Mouse (Mus musculus): ENCODE results near the gene Gm34653. TPM values are rescaled to one million over a fixed set of nuclear protein-coding genes. Genes with fewer than 3 reads are reported as not detected.

The Gm34653 gene
- not detected for polyA plus RNA-seq (2014; fragmentation: Illumina TruSeq; extraction: RNeasy Lipid Tissue Mini Kit (QIAGEN cat#74804); ENCODE audit: low read depth, low replicate concordance)

GRCm38 (mm10) chr2:34832766-34833457 lies at the start of gene Gm34653:
TSS of gene Gm34653 (plus strand) at chr2:34833007.

GRCm38 (mm10) chr2:34799357-34800256 lies 33.2 kb upstream of the Gm34653 start, which contains the start of gene Rabepk:
TSS of gene Rabepk (minus strand) at chr2:34799912.

GRCm38 (mm10) chr2:34825827-34826459 lies 6.9 kb upstream of the Gm34653 start, which contains the start of gene Fbxw2:
TSS of gene Fbxw2 (minus strand) at chr2:34826311.

GRCm38 (mm10) chr2:34874271-34874670 lies 41.5 kb downstream of the Gm34653 start, which contains the start of gene Cutal:
TSS of gene Cutal (plus strand) at chr2:34874396.

GRCm38 (mm10) chr2:34874816-34875345 lies 42.1 kb downstream of the Gm34653 start, which contains the start of gene Psmd5:
TSS of gene Psmd5 (minus strand) at chr2:34874968.

Other genes starting within 250 kb of the Gm34653 start
- 40.8 TPM for gene Gapvd1, start 77.8 kb upstream of the Gm34653 start, polyA plus RNA-seq (2014; fragmentation: Illumina TruSeq; extraction: RNeasy Lipid Tissue Mini Kit (QIAGEN cat#74804); ENCODE audit: low read depth, low replicate concordance)
- gene Hspa5, start 61.0 kb upstream of the Gm34653 start, polyA plus RNA-seq (2014; fragmentation: Illumina TruSeq; extraction: RNeasy Lipid Tissue Mini Kit (QIAGEN cat#74804); ENCODE audit: low read depth, low replicate concordance): 1,091 TPM
- gene Rabepk, start 33.1 kb upstream of the Gm34653 start, polyA plus RNA-seq (2014; fragmentation: Illumina TruSeq; extraction: RNeasy Lipid Tissue Mini Kit (QIAGEN cat#74804); ENCODE audit: low read depth, low replicate concordance): 8.0 TPM
- 75.5 TPM for gene Fbxw2, start 6.7 kb upstream of the Gm34653 start, polyA plus RNA-seq (2014; fragmentation: Illumina TruSeq; extraction: RNeasy Lipid Tissue Mini Kit (QIAGEN cat#74804); ENCODE audit: low read depth, low replicate concordance)
- gene Cutal, start 41.4 kb downstream of the Gm34653 start, polyA plus RNA-seq (2014; fragmentation: Illumina TruSeq; extraction: RNeasy Lipid Tissue Mini Kit (QIAGEN cat#74804); ENCODE audit: low read depth, low replicate concordance): 71.4 TPM
- gene Psmd5, start 42.0 kb downstream of the Gm34653 start, polyA plus RNA-seq (2014; fragmentation: Illumina TruSeq; extraction: RNeasy Lipid Tissue Mini Kit (QIAGEN cat#74804); ENCODE audit: low read depth, low replicate concordance): 63.2 TPM
- not detected for gene Phf19, start 81.0 kb downstream of the Gm34653 start, polyA plus RNA-seq (2014; fragmentation: Illumina TruSeq; extraction: RNeasy Lipid Tissue Mini Kit (QIAGEN cat#74804); ENCODE audit: low read depth, low replicate concordance)
- 2.5 TPM for gene Traf1, start 128.8 kb downstream of the Gm34653 start, polyA plus RNA-seq (2014; fragmentation: Illumina TruSeq; extraction: RNeasy Lipid Tissue Mini Kit (QIAGEN cat#74804); ENCODE audit: low read depth, low replicate concordance)
- 0.28 TPM for gene Hc, start 228.4 kb downstream of the Gm34653 start, polyA plus RNA-seq (2014; fragmentation: Illumina TruSeq; extraction: RNeasy Lipid Tissue Mini Kit (QIAGEN cat#74804); ENCODE audit: low read depth, low replicate concordance)

All from kidney, adult 10 weeks (tissue).